Mouse (Mus musculus): Measurements from ENCODE around the gene Gtsf1l. TPM values are rescaled to one million over a fixed set of nuclear protein-coding genes. Genes with fewer than 3 reads are reported as not detected.
A peak's percentile ranks its signal among the peaks of the same experiment; 100 is the strongest.

Gene Gtsf1l
- total and polyA plus RNA-seq, 2 experiments = not detected

GRCm38 (mm10) chr2:163104086-163104770 is 16.6 kb upstream of the Gtsf1l start:
- WGBS = 69% methylated on average over 13 of the region's 13 CpGs
- H3K9ac ChIP-seq (ENCODE audit: low read depth, low read length) = no peak overlapping the region
- no peaks in the 10 kb centered on the region for H3K36me3 ChIP-seq (ENCODE audit: control insufficient read depth, insufficient read depth, low read length)
- no peaks in the 10 kb centered on the region for H3K79me2 ChIP-seq (ENCODE audit: control insufficient read depth, insufficient read depth, low read length)
- H3K27ac ChIP-seq (replicated peaks; ENCODE audit: insufficient read depth, low read depth, low read length) = no peak overlapping the region
- H3K27me3 ChIP-seq (ENCODE audit: control insufficient read depth, insufficient read depth, low read length) = no peaks in the 10 kb centered on the region
- H3K4me1 ChIP-seq (ENCODE audit: control insufficient read depth, insufficient read depth, low read length) = peaks cover 15% of the 10 kb centered on the region
- peak; percentile 52 for DNase-seq (ENCODE audit: extremely low read depth, low read depth, low spot score)
- no peak overlapping the region for H3K4me3 ChIP-seq (ENCODE audit: insufficient read depth, low read depth, low read length)
- TF ChIP-seq CTCF (IDR thresholded peaks at IDR 0.05; ENCODE audit: low read depth, low read length) = no peak
- TF ChIP-seq POLR2A (IDR thresholded peaks at IDR 0.05; ENCODE audit: extremely low read depth, insufficient read depth, low read length) = no peak

- DNase-seq (ENCODE audit: extremely low read depth, low read depth, low spot score) = peak; percentile 52
- H3K36me3 ChIP-seq (ENCODE audit: control insufficient read depth, insufficient read depth, low read length) = no peaks in the 10 kb centered on the region
- no peaks in the 10 kb centered on the region for H3K27me3 ChIP-seq (ENCODE audit: control insufficient read depth, insufficient read depth, low read length)
- no peak overlapping the region for H3K4me3 ChIP-seq (ENCODE audit: insufficient read depth, low read depth, low read length)
- 45% methylated on average over 18 of the region's 18 CpGs for WGBS
- no peak overlapping the region for H3K9ac ChIP-seq (ENCODE audit: low read depth, low read length)
- TF ChIP-seq POLR2A (IDR thresholded peaks at IDR 0.05; ENCODE audit: extremely low read depth, insufficient read depth, low read length) = no peak
- no peak for TF ChIP-seq CTCF (IDR thresholded peaks at IDR 0.05; ENCODE audit: low read depth, low read length)
- no peak overlapping the region for H3K27ac ChIP-seq (replicated peaks; ENCODE audit: insufficient read depth, low read depth, low read length)
- no peaks in the 10 kb centered on the region for H3K79me2 ChIP-seq (ENCODE audit: control insufficient read depth, insufficient read depth, low read length)
- H3K4me1 ChIP-seq (ENCODE audit: control insufficient read depth, insufficient read depth, low read length) = peaks cover 15% of the 10 kb centered on the region
Measured at GRCm38 (mm10) chr2:163102900-163103653, 15.4 kb upstream of the Gtsf1l start.

- peak; percentile 25 for DNase-seq (ENCODE audit: extremely low read depth, low read depth, low spot score)
- Histone ChIP-seq H3K9ac (ENCODE audit: low read depth, low read length) (no peak overlapping the region), H3K27ac (replicated peaks; ENCODE audit: insufficient read depth, low read depth, low read length) (no peak overlapping the region), H3K36me3 (ENCODE audit: control insufficient read depth, insufficient read depth, low read length) (no peaks in the 10 kb centered on the region), H3K4me1 (ENCODE audit: control insufficient read depth, insufficient read depth, low read length) (peaks cover 15% of the 10 kb centered on the region), H3K27me3 (ENCODE audit: control insufficient read depth, insufficient read depth, low read length) (no peaks in the 10 kb centered on the region), H3K79me2 (ENCODE audit: control insufficient read depth, insufficient read depth, low read length) (no peaks in the 10 kb centered on the region), H3K4me3 (ENCODE audit: insufficient read depth, low read depth, low read length) (no peak overlapping the region)
- 46% methylated on average over 7 of the region's 7 CpGs for WGBS
- no peak for TF ChIP-seq CTCF (IDR thresholded peaks at IDR 0.05; ENCODE audit: low read depth, low read length)
- TF ChIP-seq POLR2A (IDR thresholded peaks at IDR 0.05; ENCODE audit: extremely low read depth, insufficient read depth, low read length) = no peak
Measured at GRCm38 (mm10) chr2:163102216-163102615, 14.6 kb upstream of the Gtsf1l start.

DNA sequence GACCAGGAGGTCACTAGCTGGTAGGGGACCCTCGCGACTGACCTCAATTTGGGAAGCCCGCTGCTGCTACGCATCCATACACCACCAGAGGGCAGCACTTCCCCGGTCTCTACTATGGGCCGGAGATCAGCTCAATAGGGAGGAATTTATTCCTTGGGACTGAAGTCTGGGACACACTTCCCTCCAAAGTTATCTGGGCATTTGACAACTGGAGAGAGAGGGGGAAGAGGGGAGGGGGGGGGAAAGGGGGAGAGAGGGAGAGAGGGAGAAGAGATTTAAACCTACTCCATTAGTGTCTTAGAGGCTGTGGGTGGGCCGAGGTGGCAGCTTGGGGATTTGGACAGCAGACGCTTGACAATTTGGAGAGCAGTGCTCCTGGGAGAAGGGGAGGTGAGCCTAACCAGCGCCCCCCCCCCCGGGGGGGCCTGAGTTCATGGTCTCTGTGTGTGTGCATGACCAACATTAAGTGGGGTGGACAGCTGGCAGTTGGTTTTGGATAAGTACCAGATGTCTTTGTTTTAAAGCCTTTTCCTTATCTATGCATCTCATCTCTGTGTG is 14.1 kb upstream of the Gtsf1l start:
- DNase-seq (ENCODE audit: extremely low read depth, low read depth, low spot score) = no peak
- Histone ChIP-seq H3K4me3 (ENCODE audit: insufficient read depth, low read depth, low read length) (no peak overlapping the region), H3K27ac (replicated peaks; ENCODE audit: insufficient read depth, low read depth, low read length) (no peak overlapping the region), H3K79me2 (ENCODE audit: control insufficient read depth, insufficient read depth, low read length) (no peaks in the 10 kb centered on the region), H3K36me3 (ENCODE audit: control insufficient read depth, insufficient read depth, low read length) (no peaks in the 10 kb centered on the region), H3K9ac (ENCODE audit: low read depth, low read length) (no peak overlapping the region), H3K27me3 (ENCODE audit: control insufficient read depth, insufficient read depth, low read length) (no peaks in the 10 kb centered on the region), H3K4me1 (ENCODE audit: control insufficient read depth, insufficient read depth, low read length) (peaks cover 15% of the 10 kb centered on the region)
- TF ChIP-seq CTCF (IDR thresholded peaks at IDR 0.05; ENCODE audit: low read depth, low read length) = peak; percentile 88
- TF ChIP-seq POLR2A (IDR thresholded peaks at IDR 0.05; ENCODE audit: extremely low read depth, insufficient read depth, low read length) = no peak
- WGBS = 15% methylated on average over 10 of the region's 10 CpGs

DNA sequence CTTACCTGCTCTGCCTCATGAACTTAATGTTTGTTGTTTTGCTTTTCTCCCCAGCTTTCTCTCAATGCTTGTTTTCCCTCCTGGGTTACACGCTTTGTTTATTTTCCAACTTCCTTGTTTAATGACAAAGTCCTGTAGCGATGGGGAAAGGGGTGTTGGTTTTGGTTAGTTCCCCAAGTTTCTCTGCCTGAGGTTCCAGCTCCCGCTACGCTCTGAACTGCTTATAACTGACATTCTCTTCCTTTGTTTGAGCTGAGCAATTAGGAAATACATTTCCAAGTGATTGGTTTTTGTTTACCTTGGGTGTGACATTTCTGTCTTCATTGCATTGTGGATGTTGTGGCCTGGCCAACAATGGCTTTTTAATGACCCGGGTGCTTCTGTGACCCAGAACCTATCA is 12.9 kb upstream of the Gtsf1l start:
- Histone ChIP-seq H3K4me3 (ENCODE audit: insufficient read depth, low read depth, low read length) (no peak overlapping the region), H3K9ac (ENCODE audit: low read depth, low read length) (0 out of 2 replicates have a peak overlapping the region, but pooled peaks have one; percentile 12), H3K27me3 (ENCODE audit: control insufficient read depth, insufficient read depth, low read length) (no peaks in the 10 kb centered on the region), H3K79me2 (ENCODE audit: control insufficient read depth, insufficient read depth, low read length) (no peaks in the 10 kb centered on the region), H3K27ac (replicated peaks; ENCODE audit: insufficient read depth, low read depth, low read length) (peak overlapping the region; percentile 38), H3K4me1 (ENCODE audit: control insufficient read depth, insufficient read depth, low read length) (peaks cover 15% of the 10 kb centered on the region), H3K36me3 (ENCODE audit: control insufficient read depth, insufficient read depth, low read length) (no peaks in the 10 kb centered on the region)
- TF ChIP-seq POLR2A (IDR thresholded peaks at IDR 0.05; ENCODE audit: extremely low read depth, insufficient read depth, low read length) = no peak
- no peak for TF ChIP-seq CTCF (IDR thresholded peaks at IDR 0.05; ENCODE audit: low read depth, low read length)
- WGBS = 13% methylated on average over 5 of the region's 5 CpGs
- peak; percentile 90 for DNase-seq (ENCODE audit: extremely low read depth, low read depth, low spot score)
